Mouse (Mus musculus) stomach, embryonic 16.5 days (tissue): ENCODE results near the gene 4930402H24Rik. TPM values are rescaled to one million over a fixed set of nuclear protein-coding genes. Genes with fewer than 3 reads are reported as not detected.

ENCODE experiments used
- ATAC-seq: fragments of 200-750 bp; cut with Nextera tagmentation; 2 replicates; pipeline ENCODE4 v1.8.0; 2017; ENCODE audit warnings: moderate number of reproducible peaks, moderate TSS enrichment; ENCODE audit not compliant: insufficient read depth, low FRiP score
- H3K27ac ChIP-seq: fragments of 300-500 bp; sonication (generic); 2 replicates; pipeline ENCODE4 v1.5.1; 2014; ENCODE audit warnings: low read length
- H3K27me3 ChIP-seq: fragments of 300-500 bp; sonication (generic); 2 replicates; pipeline ENCODE4 v1.6.1; 2014; ENCODE audit warnings: low read length, control low read depth, mixed read lengths; ENCODE audit not compliant: control insufficient read depth, insufficient read depth
- H3K36me3 ChIP-seq: fragments of 300-500 bp; sonication (generic); 2 replicates; pipeline ENCODE4 v1.6.1; 2014; ENCODE audit warnings: low read length; ENCODE audit not compliant: control insufficient read depth, insufficient read depth
- H3K4me1 ChIP-seq: fragments of 300-500 bp; sonication (generic); 2 replicates; pipeline ENCODE4 v1.6.1; 2014; ENCODE audit warnings: low read length, control low read depth, mixed read lengths; ENCODE audit not compliant: control insufficient read depth, insufficient read depth
- H3K4me2 ChIP-seq: fragments of 300-500 bp; sonication (generic); 2 replicates; pipeline ENCODE4 v1.6.1; 2014; ENCODE audit warnings: low read depth, low read length, mixed read lengths
- H3K4me3 ChIP-seq: fragments of 300-500 bp; sonication (generic); replicated peaks from 2 replicates; pipeline ENCODE4 v1.5.1; 2014; ENCODE audit warnings: mild to moderate bottlenecking, low read length
- H3K9ac ChIP-seq: fragments of 300-500 bp; sonication (generic); 2 replicates; pipeline ENCODE4 v1.6.1; 2014; ENCODE audit warnings: low read length
- H3K9me3 ChIP-seq: fragments of 300-500 bp; sonication (generic); replicated peaks from 2 replicates; pipeline ENCODE4 v1.6.1; 2016; ENCODE audit warnings: low read length, control low read depth; ENCODE audit not compliant: control insufficient read depth
- WGBS: fragments of 180-500 bp; shearing (Covaris S2); extraction: QIAGEN DNeasy Blood & Tissue Kit; methylation state at CpG from one replicate; pipeline ENCODE4 v1.1.7; 2014; 5-methylcytosine and 5-hydroxymethylcytosine counted together
- polyA plus RNA-seq: library from polyadenylated mRNA; unstranded; fragments of >200 nt; fragmentation: Nextera tagmentation; extraction: Ambion mirVana; gene quantifications from 2 replicates; pipeline ENCODE4 v1.2.1, GENCODE M21; 2015

4930402H24Rik gene
- polyA plus RNA-seq, 1 experiment from 2014 or later, result 33.2 TPM

GRCm38 (mm10) chr2:130917686-130918085, 11.5 kb upstream of the 4930402H24Rik start:
- no peak overlapping the region for H3K9ac ChIP-seq
- ATAC-seq, result no peak
- H3K27ac ChIP-seq, result no peak overlapping the region
- no peaks in the 10 kb centered on the region for H3K9me3 ChIP-seq
- 85% methylated on average over 1 of the region's 1 CpGs for WGBS
- H3K4me2 ChIP-seq, result no peak overlapping the region
- H3K4me1 ChIP-seq, result no peaks in the 10 kb centered on the region
- H3K27me3 ChIP-seq, result no peaks in the 10 kb centered on the region
- no peak overlapping the region for H3K4me3 ChIP-seq
- H3K36me3 ChIP-seq, result no peaks in the 10 kb centered on the region

GRCm38 (mm10) chr2:130916521-130917147, 10.4 kb upstream of the 4930402H24Rik start:
- Histone ChIP-seq H3K4me1 (no peaks in the 10 kb centered on the region), H3K36me3 (no peaks in the 10 kb centered on the region), H3K27me3 (no peaks in the 10 kb centered on the region), H3K4me3 (no peak overlapping the region), H3K9ac (no peak overlapping the region), H3K9me3 (no peaks in the 10 kb centered on the region), H3K4me2 (no peak overlapping the region), H3K27ac (no peak overlapping the region)
- ATAC-seq, result no peak
- 44% methylated on average over 3 of the region's 3 CpGs for WGBS

- no peak overlapping the region for H3K27ac ChIP-seq
- no peak for ATAC-seq
- H3K9me3 ChIP-seq, result no peaks in the 10 kb centered on the region
- no peak overlapping the region for H3K9ac ChIP-seq
- H3K4me3 ChIP-seq, result no peak overlapping the region
- no peaks in the 10 kb centered on the region for H3K36me3 ChIP-seq
- no peaks in the 10 kb centered on the region for H3K4me1 ChIP-seq
- no peak overlapping the region for H3K4me2 ChIP-seq
- H3K27me3 ChIP-seq, result no peaks in the 10 kb centered on the region
- WGBS, result 78% methylated on average over 1 of the region's 1 CpGs
Observed at GRCm38 (mm10) chr2:130914873-130915272, 8.7 kb upstream of the 4930402H24Rik start.

- no peak overlapping the region for H3K9ac ChIP-seq
- H3K27ac ChIP-seq, result no peak overlapping the region
- no peaks in the 10 kb centered on the region for H3K9me3 ChIP-seq
- H3K27me3 ChIP-seq, result no peaks in the 10 kb centered on the region
- no peak overlapping the region for H3K4me3 ChIP-seq
- no peaks in the 10 kb centered on the region for H3K36me3 ChIP-seq
- peaks cover 7% of the 10 kb centered on the region for H3K4me1 ChIP-seq
- WGBS, result 80% methylated on average over 1 of the region's 1 CpGs
- H3K4me2 ChIP-seq, result no peak overlapping the region
- no peak for ATAC-seq
Observed at GRCm38 (mm10) chr2:130911691-130912090, 5.5 kb upstream of the 4930402H24Rik start.

GRCm38 (mm10) chr2:130906584-130907315, 544 bp upstream of the 4930402H24Rik start:
- H3K9me3 ChIP-seq, result no peaks in the 10 kb centered on the region
- H3K4me1 ChIP-seq, result peaks cover 15% of the 10 kb centered on the region
- H3K36me3 ChIP-seq, result no peaks in the 10 kb centered on the region
- peak overlapping the region; percentile 61 for H3K27ac ChIP-seq
- peak overlapping the region; percentile 96 for H3K9ac ChIP-seq
- H3K4me3 ChIP-seq, result peak overlapping the region; percentile 99
- WGBS, result under 1% methylated on average over 55 of the region's 58 CpGs
- peak overlapping the region; percentile 63 for H3K4me2 ChIP-seq
- peak; percentile 22 for ATAC-seq
- H3K27me3 ChIP-seq, result no peaks in the 10 kb centered on the region

GRCm38 (mm10) chr2:130898783-130899182, 7.4 kb downstream of the 4930402H24Rik start:
- H3K9ac ChIP-seq, result no peak overlapping the region
- no peak for ATAC-seq
- H3K4me1 ChIP-seq, result no peaks in the 10 kb centered on the region
- no peaks in the 10 kb centered on the region for H3K36me3 ChIP-seq
- no peak overlapping the region for H3K4me2 ChIP-seq
- no peaks in the 10 kb centered on the region for H3K27me3 ChIP-seq
- WGBS, result 84% methylated on average over 2 of the region's 2 CpGs
- H3K4me3 ChIP-seq, result no peak overlapping the region
- no peak overlapping the region for H3K27ac ChIP-seq
- H3K9me3 ChIP-seq, result no peaks in the 10 kb centered on the region

- Histone ChIP-seq H3K4me3 (no peak overlapping the region), H3K9me3 (no peaks in the 10 kb centered on the region), H3K4me1 (no peaks in the 10 kb centered on the region), H3K36me3 (no peaks in the 10 kb centered on the region), H3K27ac (no peak overlapping the region), H3K4me2 (no peak overlapping the region), H3K27me3 (no peaks in the 10 kb centered on the region), H3K9ac (no peak overlapping the region)
- ATAC-seq, result no peak
- 61% methylated on average over 2 of the region's 2 CpGs for WGBS
Observed at GRCm38 (mm10) chr2:130897856-130898255, 8.3 kb downstream of the 4930402H24Rik start.

GRCm38 (mm10) chr2:130896944-130897343, 9.3 kb downstream of the 4930402H24Rik start:
- Histone ChIP-seq H3K4me1 (no peaks in the 10 kb centered on the region), H3K27me3 (no peaks in the 10 kb centered on the region), H3K36me3 (no peaks in the 10 kb centered on the region), H3K4me2 (no peak overlapping the region), H3K9ac (no peak overlapping the region), H3K27ac (no peak overlapping the region), H3K9me3 (no peaks in the 10 kb centered on the region), H3K4me3 (no peak overlapping the region)
- WGBS, result 89% methylated on average over 2 of the region's 2 CpGs
- no peak for ATAC-seq

GRCm38 (mm10) chr2:130887456-130887855, 18.8 kb downstream of the 4930402H24Rik start:
- H3K9ac ChIP-seq, result no peak overlapping the region
- 75% methylated on average over 1 of the region's 1 CpGs for WGBS
- H3K36me3 ChIP-seq, result no peaks in the 10 kb centered on the region
- H3K9me3 ChIP-seq, result no peaks in the 10 kb centered on the region
- H3K4me1 ChIP-seq, result no peaks in the 10 kb centered on the region
- no peak for ATAC-seq
- H3K4me3 ChIP-seq, result no peak overlapping the region
- no peaks in the 10 kb centered on the region for H3K27me3 ChIP-seq
- H3K4me2 ChIP-seq, result no peak overlapping the region
- H3K27ac ChIP-seq, result no peak overlapping the region
